Mouse (Mus musculus) testis, postnatal 10 days (tissue): ENCODE measurements around the gene Olfr835.

ENCODE experiments used
- DNase-seq: peaks from one replicate; pipeline ENCODE4 v3.0.0; 2021; ENCODE audit warnings: low spot score

Olfr835 gene

GRCm38 (mm10) chr9:19032435-19032834 lies at the start of gene Olfr835:
Olfr835 (plus strand) TSS chr9:19032735.
- DNase-seq = no peak

GRCm38 (mm10) chr9:18987690-18988089 lies 44.8 kb upstream of the Olfr835 start, which contains the start of gene Olfr834:
Olfr834 (plus strand) TSS chr9:18987990.
- no peak for DNase-seq

- DNase-seq = no peak
These were observed 52.5 kb downstream of the Olfr835 start for GRCm38 (mm10) chr9:19084986-19085385.
